Mouse (Mus musculus): ENCODE results near the gene Uts2b. TPM values are rescaled to one million over a fixed set of nuclear protein-coding genes. Genes with fewer than 3 reads are reported as not detected.

Uts2b gene
- total and polyA plus RNA-seq, 3 experiments: not detected

- H3K4me1 ChIP-seq (ENCODE audit: control insufficient read depth in 1 of 2, insufficient read depth in 2 of 2, low read length in 2 of 2): no peaks in the 10 kb centered on the region
Measured at GRCm38 (mm10) chr16:27349878-27350532, 20.0 kb downstream of the Uts2b start.

GRCm38 (mm10) chr16:27349235-27349634, 20.8 kb downstream of the Uts2b start:
- Histone ChIP-seq H3K4me3 (ENCODE audit: control insufficient read depth in 1 of 2, insufficient read depth in 1 of 2, low read depth in 2 of 2, low read length in 2 of 2) (peak overlapping the region; percentile 26 to 40; a peak in 3 of 4 replicates), H3K79me2 (ENCODE audit: control insufficient read depth, insufficient read depth, low read length, poor library complexity) (no peaks in the 10 kb centered on the region), H3K36me3 (ENCODE audit: control insufficient read depth in 1 of 2, insufficient read depth in 2 of 2, low read length in 2 of 2) (no peaks in the 10 kb centered on the region; a peak in 1 of 4 replicates), H3K9me3 (replicated peaks; ENCODE audit: insufficient read depth, low read length) (no peaks in the 10 kb centered on the region), H3K4me1 (ENCODE audit: control insufficient read depth in 1 of 2, insufficient read depth in 2 of 2, low read length in 2 of 2) (no peaks in the 10 kb centered on the region), H3K27ac (ENCODE audit: control insufficient read depth, low read depth, low read length) (no peak overlapping the region), H3K27me3 (ENCODE audit: control insufficient read depth in 1 of 2, insufficient read depth in 2 of 2, low read length in 2 of 2) (peaks cover 0 to 1% of the 10 kb centered on the region in 2 experiments; a peak in 2 of 4 replicates), H3K9ac (ENCODE audit: control insufficient read depth, low read depth, low read length, poor library complexity, severe bottlenecking) (no peak overlapping the region)
- TF ChIP-seq E2F4 (IDR thresholded peaks at IDR 0.05; ENCODE audit: borderline replicate concordance, low read depth, low read length): no peak
- peak; percentile 13 for DNase-seq (ENCODE audit: low read depth, low spot score)

More at GRCm38 (mm10) chr16:27349878-27350532, 20.0 kb downstream of the Uts2b start:
- H3K27ac ChIP-seq (ENCODE audit: control insufficient read depth, low read depth, low read length): no peak overlapping the region
- DNase-seq (ENCODE audit: low read depth, low spot score): no peak
- 0 out of 4 replicates have a peak overlapping the region, but pooled peaks of 1 of the 2 experiments have one; percentile 40 for H3K4me3 ChIP-seq (ENCODE audit: control insufficient read depth in 1 of 2, insufficient read depth in 1 of 2, low read depth in 2 of 2, low read length in 2 of 2)
- peaks cover 0 to 1% of the 10 kb centered on the region in 2 experiments; a peak in 2 of 4 replicates for H3K27me3 ChIP-seq (ENCODE audit: control insufficient read depth in 1 of 2, insufficient read depth in 2 of 2, low read length in 2 of 2)
- no peak for TF ChIP-seq NRF1 (IDR thresholded peaks at IDR 0.05; ENCODE audit: insufficient read depth, low read depth, low read length, poor library complexity, severe bottlenecking)
- no peak for TF ChIP-seq CHD2 (IDR thresholded peaks at IDR 0.05; ENCODE audit: low read length)
- no peak for TF ChIP-seq EP300 (IDR thresholded peaks at IDR 0.05; ENCODE audit: low read depth in 1 of 2, low read length in 2 of 2)
- no peak for TF ChIP-seq ELF1 (IDR thresholded peaks at IDR 0.05; ENCODE audit: low read depth, low read length)
- TF ChIP-seq NELFE (IDR thresholded peaks at IDR 0.05; ENCODE audit: low read depth, low read length): no peak
- no peak for TF ChIP-seq RAD21 (IDR thresholded peaks at IDR 0.05; ENCODE audit: low read depth, low read length)
- TF ChIP-seq USF2 (IDR thresholded peaks at IDR 0.05; ENCODE audit: borderline replicate concordance in 1 of 2, insufficient read depth in 1 of 2, low read depth in 1 of 2, low read length in 2 of 2): no peak
- TF ChIP-seq ZKSCAN1 (IDR thresholded peaks at IDR 0.05; ENCODE audit: low read depth, low read length): no peak
- no peak for TF ChIP-seq MAX (IDR thresholded peaks at IDR 0.05; ENCODE audit: low read length)
- no peak for TF ChIP-seq MYB (IDR thresholded peaks at IDR 0.05; ENCODE audit: low read depth, low read length)
- TF ChIP-seq CTCF (IDR thresholded peaks at IDR 0.05 in 2 of 3, conservative IDR thresholded peaks at IDR 0.05 in 1 of 3; ENCODE audit: control insufficient read depth in 1 of 3, insufficient read depth in 1 of 3, low read depth in 2 of 3, low read length in 3 of 3, poor library complexity in 1 of 3, severe bottlenecking in 1 of 3): no peak
- TF ChIP-seq CHD1 (IDR thresholded peaks at IDR 0.05; ENCODE audit: low read depth, low read length): no peak
- TF ChIP-seq TCF12 (IDR thresholded peaks at IDR 0.05; ENCODE audit: low read depth, low read length): no peak
- TF ChIP-seq ZC3H11A (IDR thresholded peaks at IDR 0.05; ENCODE audit: low read depth, low read length): no peak
- no peak for TF ChIP-seq MAZ (IDR thresholded peaks at IDR 0.05; ENCODE audit: low read depth, low read length)
- no peak for TF ChIP-seq ETS1 (IDR thresholded peaks at IDR 0.05; ENCODE audit: low read depth, low read length)
- no peak for TF ChIP-seq GABPA (IDR thresholded peaks at IDR 0.05; ENCODE audit: low read depth, low read length)
- H3K36me3 ChIP-seq (ENCODE audit: control insufficient read depth in 1 of 2, insufficient read depth in 2 of 2, low read length in 2 of 2): no peaks in the 10 kb centered on the region; a peak in 1 of 4 replicates
- no peak overlapping the region for H3K9ac ChIP-seq (ENCODE audit: control insufficient read depth, low read depth, low read length, poor library complexity, severe bottlenecking)
- H3K79me2 ChIP-seq (ENCODE audit: control insufficient read depth, insufficient read depth, low read length, poor library complexity): no peaks in the 10 kb centered on the region
- H3K9me3 ChIP-seq (replicated peaks; ENCODE audit: insufficient read depth, low read length): no peaks in the 10 kb centered on the region

Data from MEL (cell line).